Mouse (Mus musculus) ES-Bruce4 (cell line): ENCODE measurements around the gene Specc1.

Source experiments
- CTCF ChIP-seq: IDR thresholded peaks from one replicate; pipeline ENCODE4 v1.8.1; 2011; ENCODE audit warnings: low read depth, low read length
- EP300 ChIP-seq: IDR thresholded peaks from 2 replicates; pipeline ENCODE4 v1.6.1; 2011; ENCODE audit warnings: low read depth, low read length; ENCODE audit not compliant: insufficient read depth

- TF ChIP-seq CTCF (peak; percentile 76), EP300 (no peak)
Observed at GRCm38 (mm10) chr11:62047817-62048640, 91.5 kb downstream of the Specc1 start.
